Mouse (Mus musculus) gonadal fat pad, adult 2 months (tissue): ENCODE data around the gene Rbm47. TPM values are rescaled to one million over a fixed set of nuclear protein-coding genes. Genes with fewer than 3 reads are reported as not detected.

Experiments
- DNase-seq: peaks from one replicate; pipeline ENCODE4 v3.0.0-alpha.2; 2012; ENCODE audit warnings: low read depth
- polyA plus RNA-seq: library from polyadenylated mRNA; depleted of rRNA; stranded (reverse); fragments of >200 nt; gene quantifications from 2 replicates; pipeline ENCODE4 v1.2.3, GENCODE M21; 2012

Gene Rbm47
- polyA plus RNA-seq, 1 experiment, result 54.2 TPM

DNA sequence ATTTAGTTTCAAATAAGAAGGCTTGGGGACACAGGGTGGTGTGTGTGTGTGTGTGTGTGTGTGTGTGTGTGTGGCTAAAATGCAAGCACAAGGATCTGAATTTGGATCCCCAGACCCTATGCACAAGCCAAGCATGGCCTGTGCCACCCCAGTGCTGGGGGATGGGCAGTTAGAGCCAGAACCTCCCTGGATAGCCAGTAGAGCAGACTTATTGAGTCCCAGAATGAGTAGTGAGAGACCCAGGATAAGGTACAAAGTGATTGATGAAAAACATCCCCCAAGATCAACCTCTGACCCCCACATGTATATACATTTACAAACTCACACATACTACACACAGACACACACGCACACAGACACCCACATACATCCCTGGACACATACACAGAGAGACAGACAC, 86.6 kb downstream of the Rbm47 start:
- no peak for DNase-seq

DNA sequence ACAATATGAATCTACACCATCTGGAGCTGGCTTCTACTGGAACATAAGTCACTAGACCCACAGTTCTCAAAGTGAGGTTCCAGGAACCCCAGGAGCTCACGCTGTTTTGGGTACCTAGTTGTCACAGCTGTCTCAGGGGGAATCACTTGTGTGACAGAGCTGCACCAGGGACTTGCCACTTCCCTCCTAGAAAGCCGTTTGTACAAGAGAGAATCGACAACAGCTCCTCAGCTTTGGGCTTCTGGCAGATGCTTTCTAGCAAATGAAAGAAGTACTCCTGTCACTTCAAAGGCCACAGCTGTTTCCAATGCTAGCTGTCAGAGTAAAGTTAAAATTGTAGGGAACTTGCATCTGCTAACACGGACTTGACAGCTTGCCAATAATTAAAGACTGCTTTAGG, 87.4 kb downstream of the Rbm47 start:
- no peak for DNase-seq

DNA sequence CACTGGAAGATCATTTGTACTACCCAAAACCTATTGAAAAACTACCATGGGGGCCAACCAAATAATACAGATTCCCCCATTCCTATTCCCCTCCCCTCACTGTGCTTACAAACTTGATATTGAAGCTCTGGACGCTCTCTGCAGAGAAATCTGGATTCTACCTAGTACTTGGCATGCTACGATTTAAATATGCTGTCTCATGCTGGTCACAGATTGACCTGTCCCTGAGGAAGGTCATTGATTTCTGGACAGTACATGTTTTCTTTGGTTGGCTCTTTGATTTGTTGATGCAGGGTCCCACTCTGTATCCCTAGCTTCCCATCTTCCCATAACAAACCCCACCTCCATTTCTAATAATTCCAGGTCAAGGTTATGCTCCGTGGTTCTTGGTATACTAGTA, 88.4 kb downstream of the Rbm47 start:
- DNase-seq, result no peak

DNA sequence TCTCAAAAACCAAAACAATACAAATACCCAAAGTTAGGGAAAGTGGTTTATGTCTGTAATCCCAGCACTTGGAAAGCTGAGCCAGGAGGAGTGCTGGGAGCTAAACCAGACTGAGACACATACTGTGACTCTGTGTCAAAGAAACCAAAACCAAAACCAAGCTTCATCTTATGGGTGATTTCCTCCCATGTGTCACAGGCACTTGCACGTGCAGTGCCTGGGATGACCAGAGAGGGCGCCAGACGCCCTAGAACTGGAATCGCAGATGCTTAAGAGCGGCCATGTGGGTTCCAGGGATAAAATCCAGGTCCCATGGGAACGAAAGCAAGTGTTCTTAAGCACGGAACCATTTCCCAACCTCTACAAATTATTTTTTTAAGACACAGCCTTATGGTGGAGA, 89.6 kb downstream of the Rbm47 start:
- no peak for DNase-seq

DNA sequence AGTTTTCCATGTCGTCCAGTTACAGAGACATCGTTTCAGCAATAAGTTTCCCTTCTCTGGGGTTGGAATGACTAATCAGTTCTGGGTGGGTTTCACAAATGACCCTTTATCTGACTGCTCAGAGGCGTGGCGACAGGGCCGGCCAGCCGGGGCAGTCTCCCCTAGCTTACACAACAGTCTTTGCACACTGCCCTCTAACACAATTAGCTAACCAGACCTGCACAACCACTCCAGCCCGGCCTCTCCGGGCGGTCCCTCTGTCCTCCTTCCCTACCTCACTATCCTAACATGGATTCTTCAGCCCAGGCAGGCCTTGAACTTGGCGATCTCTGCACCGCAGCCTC, 90.7 kb downstream of the Rbm47 start:
- DNase-seq, result no peak

DNA sequence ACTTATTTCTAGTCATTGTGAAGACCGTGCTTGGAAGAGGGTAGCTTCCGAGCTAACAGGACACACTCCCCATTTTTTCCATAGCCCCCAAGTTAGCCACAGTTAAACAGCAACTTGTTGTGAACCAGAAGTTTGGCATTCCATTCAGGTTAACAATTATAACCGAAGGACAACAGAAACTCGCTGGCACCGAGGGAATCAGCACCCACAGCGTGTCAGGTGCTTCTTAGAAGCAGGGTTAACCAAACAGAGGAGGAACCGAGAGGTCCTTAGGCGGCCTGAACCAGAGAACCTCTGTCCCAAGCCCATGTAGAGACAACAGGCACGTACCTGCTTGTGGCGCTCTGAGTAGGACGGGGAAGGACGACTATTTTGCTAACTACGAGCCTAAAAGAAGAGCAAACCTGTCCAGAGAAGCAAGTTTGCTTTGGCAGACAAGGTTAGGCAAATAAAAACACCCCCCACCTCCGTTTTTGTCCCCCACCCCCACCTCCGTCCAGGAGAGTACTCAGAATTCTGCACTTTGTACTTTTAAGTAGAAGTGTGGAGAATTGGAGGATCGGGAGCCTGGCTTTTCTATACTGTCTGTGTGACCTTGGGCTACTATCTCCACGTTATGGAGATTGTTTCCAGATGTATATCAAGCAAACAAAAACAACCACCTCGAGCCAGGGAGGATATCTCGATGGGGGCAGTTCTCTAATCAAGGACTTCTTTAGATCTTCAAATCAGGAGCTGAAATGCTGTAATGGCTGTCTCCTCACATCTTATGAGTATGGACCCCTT, 91.3 kb downstream of the Rbm47 start:
- no peak for DNase-seq

DNA sequence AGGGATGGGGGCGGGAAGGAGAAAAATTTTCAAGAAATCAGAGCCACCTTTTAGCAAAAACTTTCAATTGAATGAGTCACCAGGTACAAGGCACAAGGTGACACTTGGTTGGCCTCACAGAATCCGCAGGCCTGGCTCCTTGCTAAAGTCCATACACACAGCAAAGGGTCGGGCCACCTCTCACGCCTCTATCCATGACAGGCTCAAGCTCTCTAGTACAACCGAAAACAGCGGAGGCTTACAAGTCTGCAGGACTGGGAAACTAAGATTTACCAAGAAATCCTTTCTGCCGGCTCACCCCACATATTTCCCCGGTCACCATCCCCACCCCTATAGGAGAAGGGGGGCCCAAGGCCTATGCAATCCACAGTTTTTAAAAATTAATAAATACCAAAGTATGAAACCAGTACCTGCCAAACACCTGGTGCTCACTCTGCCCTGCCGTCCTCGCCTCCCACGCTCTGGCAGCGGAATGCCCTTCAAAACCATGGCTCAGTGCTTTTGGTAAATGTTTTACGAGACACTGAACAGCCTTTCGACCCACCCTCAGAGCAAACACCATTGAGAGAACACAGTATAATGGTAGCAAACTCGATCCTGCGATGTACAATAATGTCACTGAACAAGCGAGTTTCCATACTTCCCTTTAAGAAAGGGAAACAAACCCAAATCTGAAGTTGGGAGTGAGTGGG, 92.2 kb downstream of the Rbm47 start:
- DNase-seq, result no peak

DNA sequence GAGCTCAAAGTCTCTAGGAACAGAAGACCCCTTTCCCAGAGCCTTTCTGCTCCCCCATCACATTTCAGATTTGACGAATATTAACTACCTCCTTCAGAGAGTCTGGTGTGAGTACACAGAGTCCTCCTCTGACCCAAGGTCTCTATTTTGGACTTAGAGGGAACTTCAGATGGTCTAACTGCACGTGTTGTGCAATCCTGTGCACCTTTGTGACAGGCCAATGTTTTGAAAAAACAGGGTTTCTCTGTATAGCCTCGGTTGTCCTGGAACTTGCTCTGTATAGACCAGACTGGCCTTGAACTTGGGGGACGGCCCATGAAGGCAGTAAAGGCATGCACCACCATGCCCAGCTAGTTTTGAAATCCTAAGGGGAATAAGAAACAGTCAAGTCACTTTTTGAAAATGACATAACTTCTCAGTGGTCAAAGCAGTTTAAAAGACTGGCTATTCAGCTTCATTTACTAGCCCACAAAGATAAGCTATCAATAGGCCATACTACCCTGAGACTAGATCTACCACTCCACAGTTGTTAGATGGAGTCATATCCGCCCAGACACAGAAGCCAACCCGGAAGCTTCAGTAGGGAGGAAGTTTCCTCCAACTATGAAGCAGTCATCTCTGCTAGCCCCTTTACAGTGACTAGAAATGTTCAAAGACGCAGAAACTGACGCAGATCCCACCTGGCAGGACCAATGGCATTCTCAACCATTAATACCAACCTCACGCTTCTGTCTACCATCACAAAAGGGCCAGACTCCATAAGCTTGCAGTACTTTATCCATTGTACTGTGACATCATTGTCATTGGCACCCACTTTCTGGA, 93.3 kb downstream of the Rbm47 start:
- no peak for DNase-seq

DNA sequence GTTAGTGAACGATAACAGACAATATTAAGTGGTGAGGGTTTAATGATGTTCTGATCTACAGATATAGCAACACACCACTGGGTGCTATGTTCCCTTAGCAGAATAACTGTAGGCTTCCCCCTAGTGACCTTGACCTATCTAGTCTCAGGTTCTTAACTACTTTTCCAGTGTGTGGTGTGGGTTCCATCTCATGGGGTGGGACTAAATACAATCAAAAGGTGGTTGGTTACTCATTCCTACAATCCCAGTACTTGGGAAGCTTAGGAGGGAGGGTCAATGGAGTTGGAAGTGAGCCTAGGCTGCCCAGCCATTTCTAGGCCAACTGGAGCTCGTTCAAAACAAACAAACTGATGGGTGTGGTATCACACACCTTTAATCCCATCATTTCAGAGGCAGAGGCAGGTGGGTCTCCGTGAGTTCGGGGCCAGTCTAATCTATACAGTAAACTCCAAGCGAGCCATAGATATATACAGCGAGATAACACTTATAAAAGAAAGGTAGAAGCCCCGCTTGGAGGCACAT, 94.4 kb downstream of the Rbm47 start:
- no peak for DNase-seq

DNA sequence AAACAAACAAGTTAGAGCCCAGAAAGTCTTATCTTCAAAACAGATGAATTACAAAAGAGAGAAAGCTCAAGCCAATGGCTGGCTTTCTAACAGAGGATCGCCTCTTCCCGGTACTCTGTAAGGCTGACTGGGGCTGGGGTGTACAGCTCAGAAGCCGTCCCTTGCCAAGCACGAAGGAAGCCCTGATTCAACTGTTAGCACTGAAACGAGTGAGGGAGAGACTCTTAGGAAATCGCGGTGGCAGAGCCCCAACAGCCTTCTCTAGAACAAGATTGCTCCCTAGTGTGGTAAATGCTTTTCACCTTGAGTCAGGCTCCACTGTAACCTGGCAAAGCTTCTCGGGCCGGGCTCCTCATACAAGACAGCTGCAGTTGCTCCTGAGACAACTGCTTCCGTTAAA, 95.5 kb downstream of the Rbm47 start:
- peak; percentile 76 for DNase-seq

DNA sequence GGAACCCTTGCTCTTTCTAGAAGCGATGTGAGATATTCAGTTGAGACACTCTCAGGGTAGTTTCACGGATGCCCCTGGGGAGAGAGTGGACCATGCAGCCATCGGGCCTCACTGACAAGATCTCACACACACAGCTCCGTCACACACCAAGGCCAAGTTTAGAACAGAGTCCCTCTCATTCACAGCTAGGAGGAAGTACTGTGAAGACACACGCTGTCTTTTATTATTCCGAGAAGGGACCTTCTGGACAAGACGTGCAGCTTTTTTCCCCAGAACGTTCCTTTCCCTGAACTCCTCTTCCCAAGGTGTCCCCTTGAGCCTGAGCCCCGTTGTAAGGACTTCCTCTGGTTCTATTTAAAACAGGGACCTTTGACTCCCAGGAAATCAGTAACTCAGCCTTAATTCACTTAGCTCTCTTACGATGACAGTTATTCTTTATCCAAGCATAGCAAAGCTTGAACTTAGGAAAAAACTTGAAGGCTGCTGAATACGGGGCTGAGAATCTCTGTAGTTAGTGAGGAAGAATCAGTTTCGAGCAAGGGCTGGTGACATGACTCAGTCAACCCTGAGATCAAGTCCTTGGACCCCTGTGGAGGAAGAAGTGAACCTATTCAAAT, 96.1 kb downstream of the Rbm47 start:
- DNase-seq, result no peak

DNA sequence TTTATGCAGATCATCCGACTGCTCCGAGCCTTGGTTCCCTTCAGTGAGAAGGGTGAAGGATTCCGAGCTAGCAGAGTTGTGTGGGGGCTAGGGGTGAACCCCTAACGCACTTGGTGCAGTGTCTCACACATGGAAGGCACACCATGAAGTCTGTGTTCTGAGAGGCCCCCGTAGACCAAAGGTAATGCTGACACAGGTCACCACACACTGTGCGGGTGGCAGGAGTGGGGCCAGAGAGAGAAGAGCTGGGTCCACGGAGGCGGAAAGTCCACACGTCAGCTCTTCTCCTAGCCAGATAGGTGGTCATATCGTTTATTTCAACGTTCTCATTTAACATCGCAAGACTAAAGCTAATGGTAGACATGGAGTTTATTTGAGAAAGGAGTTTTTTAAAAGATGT, 97.0 kb downstream of the Rbm47 start:
- DNase-seq, result no peak

DNA sequence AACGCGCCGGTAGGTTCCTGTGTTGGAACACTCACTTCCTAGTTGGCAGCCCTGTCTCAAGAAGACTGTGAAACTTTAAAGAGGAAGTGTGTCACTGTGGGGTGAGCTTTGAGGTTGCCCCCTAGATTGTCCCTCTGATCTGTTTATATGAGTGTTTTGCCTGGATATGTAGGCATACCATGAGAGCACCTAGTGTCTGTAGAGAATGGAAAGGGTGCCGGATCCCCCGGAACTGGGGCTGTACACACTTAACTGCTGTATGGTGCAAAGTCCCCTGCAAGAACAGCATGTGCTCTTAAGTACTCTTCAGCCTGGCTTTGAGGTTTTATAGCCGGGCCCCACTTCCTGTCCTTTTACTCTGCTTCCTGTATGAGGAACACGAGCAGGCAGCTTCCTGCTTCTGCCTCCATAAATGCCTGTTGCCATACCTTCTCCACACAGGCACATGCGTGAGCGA, 97.9 kb downstream of the Rbm47 start:
- DNase-seq, result no peak

DNA sequence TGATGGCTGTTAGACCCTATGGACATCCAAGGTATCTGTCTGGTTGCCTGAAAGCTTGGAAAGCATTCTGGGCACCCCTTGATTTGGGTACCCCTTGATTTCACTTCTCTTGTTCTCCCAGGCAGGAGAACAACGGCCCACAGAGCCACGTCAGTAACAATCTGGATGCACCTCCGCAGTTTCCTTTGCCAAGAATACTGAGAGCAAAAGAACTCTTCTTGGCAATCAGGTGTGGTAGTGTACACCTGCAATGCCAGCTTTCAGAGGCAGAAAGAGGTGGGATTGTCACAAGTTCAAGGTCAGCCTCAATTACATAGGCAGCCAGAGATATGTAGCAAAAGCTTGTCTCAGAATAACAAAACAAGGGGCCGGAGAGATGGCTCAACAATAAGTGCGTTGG, 98.7 kb downstream of the Rbm47 start:
- DNase-seq, result no peak

DNA sequence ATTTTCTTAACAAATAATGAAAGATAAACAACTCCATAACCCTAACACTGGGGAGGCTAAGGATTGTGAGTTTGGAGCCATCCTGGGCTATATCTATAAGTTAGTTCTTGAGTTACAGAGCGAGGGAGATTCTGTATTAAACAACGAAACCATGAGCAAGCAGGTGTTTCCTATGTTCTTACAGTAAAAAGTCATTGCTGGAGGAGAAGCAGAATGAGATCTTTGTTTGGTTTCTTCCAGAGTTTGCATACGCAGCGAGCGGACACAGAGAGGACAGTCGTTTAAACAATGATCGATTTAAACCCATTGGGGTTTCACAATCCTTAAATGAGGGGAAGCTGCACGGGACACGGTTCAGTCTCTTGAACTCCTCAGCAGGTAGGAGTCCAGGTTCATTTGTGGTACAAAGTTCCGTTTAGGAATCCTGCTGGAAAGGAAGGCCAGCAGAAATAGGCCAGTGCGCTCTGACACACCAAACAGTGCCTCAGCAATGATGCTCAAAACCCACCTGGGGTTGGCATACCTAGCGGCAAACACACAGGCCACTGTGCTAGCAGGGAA, 99.2 kb downstream of the Rbm47 start:
- no peak for DNase-seq

DNA sequence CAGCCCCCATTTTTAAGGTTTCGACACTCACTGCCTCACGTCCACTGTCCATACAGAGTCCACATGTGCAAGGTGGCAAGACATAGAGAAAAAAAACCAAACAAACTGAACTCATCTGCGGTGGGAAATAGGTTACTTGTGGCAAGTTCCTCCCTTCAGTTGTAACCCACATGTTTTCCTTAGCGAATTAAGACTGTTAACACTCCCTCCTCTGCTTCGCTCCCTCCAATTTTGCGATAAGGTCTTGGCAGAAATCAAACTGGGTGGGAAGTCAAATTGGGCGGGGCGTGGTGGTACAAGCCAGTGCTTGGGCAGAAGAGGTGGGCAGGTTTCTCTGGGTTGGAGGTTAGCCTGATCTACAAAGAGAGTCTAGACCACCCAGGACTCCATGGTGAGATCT, 101.2 kb downstream of the Rbm47 start:
- no peak for DNase-seq

DNA sequence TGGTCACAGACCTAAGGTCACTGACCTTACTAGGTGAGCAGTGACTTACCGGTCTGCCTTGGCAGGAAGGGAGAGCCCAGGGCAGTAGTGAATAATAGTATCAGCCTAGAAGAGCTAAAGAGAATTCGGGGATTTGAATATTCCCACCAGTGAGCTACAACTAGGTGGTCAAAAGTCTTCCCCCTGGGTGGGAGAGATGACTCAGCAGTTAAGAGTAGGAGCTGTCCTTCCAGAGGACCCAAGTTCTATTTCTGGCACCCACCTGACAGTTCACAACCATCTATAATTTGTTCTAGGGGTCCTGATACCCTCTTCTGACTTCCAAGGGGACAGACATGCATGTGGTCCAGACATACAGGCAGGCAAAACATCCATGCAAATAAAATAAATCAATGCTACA, 102.6 kb downstream of the Rbm47 start:
- no peak for DNase-seq

DNA sequence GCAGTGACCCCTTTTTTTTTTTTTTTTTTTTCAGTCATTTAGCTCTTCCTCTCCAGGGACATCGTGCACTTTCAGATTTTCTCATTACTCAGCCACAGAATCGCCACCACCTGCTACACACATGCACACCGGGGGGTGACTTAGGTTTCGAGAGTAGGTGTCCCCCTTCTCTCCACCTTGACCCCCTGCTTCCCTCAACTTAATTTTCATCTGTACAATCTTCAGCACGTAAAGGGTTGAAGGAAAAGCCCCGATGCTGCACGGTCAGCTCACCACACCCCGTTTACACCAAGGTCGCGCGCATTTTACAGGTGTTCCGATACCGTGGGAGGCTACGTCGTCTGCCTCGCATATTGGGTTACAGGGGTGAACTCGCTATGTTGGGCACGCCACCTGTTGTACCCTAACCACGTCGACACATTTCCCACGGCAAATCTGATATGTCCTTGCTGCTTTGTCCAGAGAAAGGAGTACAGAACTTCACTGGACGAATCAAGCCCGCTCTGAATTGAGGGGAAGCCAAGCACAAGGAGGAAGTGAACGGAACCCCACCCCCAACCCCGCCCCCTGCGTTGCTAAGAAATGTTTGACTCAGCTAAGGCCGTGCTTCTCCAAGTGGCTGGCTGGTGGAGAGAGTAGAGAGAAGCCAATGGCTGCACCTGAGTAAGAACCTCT, 103.3 kb downstream of the Rbm47 start:
- DNase-seq, result no peak

DNA sequence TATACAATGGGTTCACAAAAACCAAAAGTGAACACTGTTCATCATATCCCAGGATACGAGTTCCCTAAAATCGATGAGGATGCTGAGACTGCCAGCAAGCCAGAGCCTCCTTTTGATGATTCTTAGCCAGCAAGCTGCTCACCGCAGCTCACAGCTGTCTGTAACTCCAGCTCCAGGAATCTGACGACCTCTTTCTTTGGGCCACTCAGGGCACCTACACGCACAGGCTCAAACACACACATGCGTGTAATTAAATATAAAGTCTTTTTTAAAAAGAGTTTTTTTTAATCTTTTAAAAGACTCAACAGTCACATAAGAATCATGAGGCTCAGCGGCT, 103.8 kb downstream of the Rbm47 start:
- DNase-seq, result no peak

DNA sequence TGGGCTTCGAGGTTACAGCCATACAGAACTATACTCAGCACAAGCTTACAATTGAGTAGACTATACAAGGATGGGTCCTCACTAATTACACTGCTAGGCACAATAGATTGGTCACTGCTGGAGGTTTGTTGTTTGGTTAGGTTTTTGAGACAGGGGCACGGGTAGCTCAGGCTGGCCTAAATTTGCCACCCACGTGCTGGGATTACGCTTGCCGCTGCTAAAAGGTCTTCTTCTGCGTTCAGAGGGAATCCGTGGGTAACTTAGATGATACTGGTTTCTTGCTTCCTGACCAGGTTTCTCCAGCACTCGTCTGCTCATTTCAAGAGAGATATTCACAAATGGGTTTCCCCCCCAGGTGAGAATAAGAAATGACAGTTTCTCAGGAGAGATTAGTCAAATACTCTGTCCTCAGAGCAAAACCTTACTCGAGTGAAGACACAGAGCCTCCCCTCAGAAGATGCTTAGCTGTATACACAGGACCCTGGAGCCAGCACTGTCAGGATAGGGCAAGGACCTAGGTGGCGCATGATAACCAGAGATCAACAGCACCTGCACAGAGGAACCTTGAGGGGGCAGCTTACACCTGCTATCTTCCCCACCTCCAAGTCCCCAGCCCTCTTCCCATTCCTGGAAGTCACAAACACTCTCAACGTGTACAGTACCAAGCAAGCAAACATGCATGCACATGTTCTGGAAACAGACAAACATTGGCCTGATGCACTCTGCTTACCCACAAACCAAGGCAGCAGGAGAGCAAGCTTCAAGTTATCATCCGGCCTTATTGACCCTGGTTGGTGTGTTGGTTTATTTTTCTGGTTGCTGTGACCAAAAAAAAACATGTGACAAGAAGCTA, 104.6 kb downstream of the Rbm47 start:
- DNase-seq, result no peak
